Mouse (Mus musculus): ENCODE data around the gene Eme1. TPM values are rescaled to one million over a fixed set of nuclear protein-coding genes. Genes with fewer than 3 reads are reported as not detected.

Gene Eme1
- polyA plus RNA-seq, 1 experiment from 2014 or later, result 11.3 TPM

GRCm38 (mm10) chr11:94630199-94631011 is 23.4 kb downstream of the Eme1 start:
- peaks cover 10% of the 10 kb centered on the region for H3K4me1 ChIP-seq (ENCODE audit: control insufficient read depth, insufficient read depth, low read length)
- H3K4me2 ChIP-seq (ENCODE audit: low read depth, low read length), result peak overlapping the region; percentile 68
- H3K9me3 ChIP-seq (replicated peaks; ENCODE audit: control insufficient read depth, low read length), result no peaks in the 10 kb centered on the region
- H3K27me3 ChIP-seq (ENCODE audit: control insufficient read depth, insufficient read depth, low read length), result no peaks in the 10 kb centered on the region
- peak; percentile 20; the same call in 1 of the 2 replicates for ATAC-seq (replicated peaks; ENCODE audit: extremely low read depth, insufficient read depth, low FRiP score)
- H3K27ac ChIP-seq (ENCODE audit: low read length), result peak overlapping the region; percentile 60
- 9% methylated on average over 26 of the region's 26 CpGs for WGBS
- peak overlapping the region; percentile 94 for H3K4me3 ChIP-seq (ENCODE audit: low read length)
- H3K9ac ChIP-seq (ENCODE audit: low read length), result peak overlapping the region; percentile 94
- peaks cover 26% of the 10 kb centered on the region for H3K36me3 ChIP-seq (ENCODE audit: control insufficient read depth, insufficient read depth)

GRCm38 (mm10) chr11:94629884-94630198 is 23.9 kb downstream of the Eme1 start:
- Histone ChIP-seq H3K9ac (ENCODE audit: low read length) (peak overlapping the region; percentile 94), H3K27ac (ENCODE audit: low read length) (peak overlapping the region; percentile 60), H3K27me3 (ENCODE audit: control insufficient read depth, insufficient read depth, low read length) (no peaks in the 10 kb centered on the region), H3K9me3 (replicated peaks; ENCODE audit: control insufficient read depth, low read length) (no peaks in the 10 kb centered on the region), H3K4me2 (ENCODE audit: low read depth, low read length) (peak overlapping the region; percentile 68), H3K36me3 (ENCODE audit: control insufficient read depth, insufficient read depth) (peaks cover 21% of the 10 kb centered on the region), H3K4me3 (ENCODE audit: low read length) (peak overlapping the region; percentile 94), H3K4me1 (ENCODE audit: control insufficient read depth, insufficient read depth, low read length) (peaks cover 10% of the 10 kb centered on the region)
- under 1% methylated on average over 26 of the region's 28 CpGs for WGBS
- ATAC-seq (replicated peaks; ENCODE audit: extremely low read depth, insufficient read depth, low FRiP score), result peak; percentile 45

GRCm38 (mm10) chr11:94629199-94629883 is 24.4 kb downstream of the Eme1 start, which contains the start of gene Lrrc59:
Gene Lrrc59 (plus strand): TSS chr11:94629767.
- Histone ChIP-seq H3K9ac (ENCODE audit: low read length) (peak within 1 kb of the TSS; percentile 94), H3K4me3 (ENCODE audit: low read length) (peak within 1 kb of the TSS; percentile 94), H3K27me3 (ENCODE audit: control insufficient read depth, insufficient read depth, low read length) (no peaks in the 10 kb centered on the region), H3K4me2 (ENCODE audit: low read depth, low read length) (peak within 1 kb of the TSS; percentile 68), H3K9me3 (replicated peaks; ENCODE audit: control insufficient read depth, low read length) (no peaks in the 10 kb centered on the region), H3K27ac (ENCODE audit: low read length) (peak within 1 kb of the TSS; percentile 60), H3K4me1 (ENCODE audit: control insufficient read depth, insufficient read depth, low read length) (peaks cover 10% of the 10 kb centered on the region), H3K36me3 (ENCODE audit: control insufficient read depth, insufficient read depth) (peaks cover 16% of the 10 kb centered on the region)
- peak; percentile 96 for ATAC-seq (replicated peaks; ENCODE audit: extremely low read depth, insufficient read depth, low FRiP score)
- WGBS, result 3% methylated on average over 34 of the region's 41 CpGs

GRCm38 (mm10) chr11:94622162-94622561 is 31.6 kb downstream of the Eme1 start:
- H3K4me1 ChIP-seq (ENCODE audit: control insufficient read depth, insufficient read depth, low read length), result no peaks in the 10 kb centered on the region
- H3K9me3 ChIP-seq (replicated peaks; ENCODE audit: control insufficient read depth, low read length), result no peaks in the 10 kb centered on the region
- no peak overlapping the region for H3K4me2 ChIP-seq (ENCODE audit: low read depth, low read length)
- no peak overlapping the region for H3K9ac ChIP-seq (ENCODE audit: low read length)
- no peak for ATAC-seq (replicated peaks; ENCODE audit: extremely low read depth, insufficient read depth, low FRiP score)
- no peaks in the 10 kb centered on the region for H3K36me3 ChIP-seq (ENCODE audit: control insufficient read depth, insufficient read depth)
- H3K27ac ChIP-seq (ENCODE audit: low read length), result no peak overlapping the region
- H3K27me3 ChIP-seq (ENCODE audit: control insufficient read depth, insufficient read depth, low read length), result no peaks in the 10 kb centered on the region
- no peak overlapping the region for H3K4me3 ChIP-seq (ENCODE audit: low read length)
- WGBS, result 65% methylated on average over 2 of the region's 2 CpGs

- Histone ChIP-seq H3K36me3 (ENCODE audit: control insufficient read depth, insufficient read depth) (no peaks in the 10 kb centered on the region), H3K4me2 (ENCODE audit: low read depth, low read length) (no peak overlapping the region), H3K4me1 (ENCODE audit: control insufficient read depth, insufficient read depth, low read length) (no peaks in the 10 kb centered on the region), H3K4me3 (ENCODE audit: low read length) (no peak overlapping the region), H3K9ac (ENCODE audit: low read length) (no peak overlapping the region), H3K9me3 (replicated peaks; ENCODE audit: control insufficient read depth, low read length) (0 out of 2 replicates have a peak, but pooled peaks cover 4% of the 10 kb centered on the region), H3K27me3 (ENCODE audit: control insufficient read depth, insufficient read depth, low read length) (no peaks in the 10 kb centered on the region), H3K27ac (ENCODE audit: low read length) (no peak overlapping the region)
- no peak for ATAC-seq (replicated peaks; ENCODE audit: extremely low read depth, insufficient read depth, low FRiP score)
These were observed 32.3 kb downstream of the Eme1 start for GRCm38 (mm10) chr11:94621458-94621852.

- Histone ChIP-seq H3K36me3 (ENCODE audit: control insufficient read depth, insufficient read depth) (no peaks in the 10 kb centered on the region), H3K27ac (ENCODE audit: low read length) (no peak overlapping the region), H3K9ac (ENCODE audit: low read length) (no peak overlapping the region), H3K27me3 (ENCODE audit: control insufficient read depth, insufficient read depth, low read length) (peaks cover 2% of the 10 kb centered on the region; the same call in 1 of the 2 replicates), H3K9me3 (replicated peaks; ENCODE audit: control insufficient read depth, low read length) (0 out of 2 replicates have a peak, but pooled peaks cover 4% of the 10 kb centered on the region), H3K4me3 (ENCODE audit: low read length) (no peak overlapping the region), H3K4me1 (ENCODE audit: control insufficient read depth, insufficient read depth, low read length) (no peaks in the 10 kb centered on the region), H3K4me2 (ENCODE audit: low read depth, low read length) (no peak overlapping the region)
- WGBS, result 60% methylated on average over 6 of the region's 6 CpGs
- ATAC-seq (replicated peaks; ENCODE audit: extremely low read depth, insufficient read depth, low FRiP score), result no peak
These were observed 32.9 kb downstream of the Eme1 start for GRCm38 (mm10) chr11:94620766-94621457.

GRCm38 (mm10) chr11:94617646-94618045 is 36.1 kb downstream of the Eme1 start:
- Histone ChIP-seq H3K9me3 (replicated peaks; ENCODE audit: control insufficient read depth, low read length) (0 out of 2 replicates have a peak, but pooled peaks cover 4% of the 10 kb centered on the region), H3K36me3 (ENCODE audit: control insufficient read depth, insufficient read depth) (no peaks in the 10 kb centered on the region), H3K27ac (ENCODE audit: low read length) (no peak overlapping the region), H3K9ac (ENCODE audit: low read length) (no peak overlapping the region), H3K4me1 (ENCODE audit: control insufficient read depth, insufficient read depth, low read length) (no peaks in the 10 kb centered on the region), H3K4me2 (ENCODE audit: low read depth, low read length) (no peak overlapping the region), H3K27me3 (ENCODE audit: control insufficient read depth, insufficient read depth, low read length) (peaks cover 2% of the 10 kb centered on the region; the same call in 1 of the 2 replicates), H3K4me3 (ENCODE audit: low read length) (no peak overlapping the region)
- WGBS, result 82% methylated on average over 2 of the region's 2 CpGs
- ATAC-seq (replicated peaks; ENCODE audit: extremely low read depth, insufficient read depth, low FRiP score), result no peak

- Histone ChIP-seq H3K4me2 (ENCODE audit: low read depth, low read length) (no peak overlapping the region), H3K4me1 (ENCODE audit: control insufficient read depth, insufficient read depth, low read length) (no peaks in the 10 kb centered on the region), H3K9ac (ENCODE audit: low read length) (no peak overlapping the region), H3K36me3 (ENCODE audit: control insufficient read depth, insufficient read depth) (no peaks in the 10 kb centered on the region), H3K27ac (ENCODE audit: low read length) (no peak overlapping the region), H3K4me3 (ENCODE audit: low read length) (no peak overlapping the region), H3K9me3 (replicated peaks; ENCODE audit: control insufficient read depth, low read length) (0 out of 2 replicates have a peak, but pooled peaks cover 4% of the 10 kb centered on the region), H3K27me3 (ENCODE audit: control insufficient read depth, insufficient read depth, low read length) (peaks cover 2% of the 10 kb centered on the region; the same call in 1 of the 2 replicates)
- WGBS, result 17% methylated on average over 4 of the region's 4 CpGs
- no peak for ATAC-seq (replicated peaks; ENCODE audit: extremely low read depth, insufficient read depth, low FRiP score)
These were observed 38.3 kb downstream of the Eme1 start for GRCm38 (mm10) chr11:94615494-94615893.

Measured in heart, embryonic 16.5 days (tissue).